Mouse (Mus musculus): ENCODE measurements around the gene Gabbr2. TPM values are rescaled to one million over a fixed set of nuclear protein-coding genes. Genes with fewer than 3 reads are reported as not detected.

The Gabbr2 gene
- polyA plus RNA-seq, 1 experiment from 2014 or later = 0.04 TPM

DNA sequence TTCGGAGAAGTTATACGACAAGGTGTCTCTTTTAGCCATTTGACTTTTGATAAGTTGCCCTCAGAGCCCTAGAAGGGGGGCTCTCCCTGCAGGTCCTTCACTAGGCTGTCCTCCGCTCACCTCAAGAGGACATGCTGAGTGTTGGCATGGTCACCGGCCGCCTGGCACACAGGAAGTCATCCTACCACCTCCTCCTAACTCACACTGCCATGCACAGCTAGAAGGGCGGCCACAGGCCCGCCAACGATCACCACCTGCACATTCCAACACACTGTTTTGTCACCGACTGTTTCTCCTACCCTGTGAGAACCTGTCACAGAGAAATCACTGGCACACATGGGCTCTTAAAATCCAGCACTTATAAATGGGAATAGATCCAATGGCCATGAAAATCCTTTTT is 108.1 kb downstream of the Gabbr2 start:
- H3K9me3 ChIP-seq (replicated peaks) = no peaks in the 10 kb centered on the region
- 37% methylated on average over 9 of the region's 9 CpGs for WGBS
- no peak overlapping the region for H3K27ac ChIP-seq
- no peaks in the 10 kb centered on the region for H3K36me3 ChIP-seq
- no peak for ATAC-seq (replicated peaks; ENCODE audit: insufficient number of reproducible peaks, insufficient read depth, low FRiP score, low read depth)
- H3K4me1 ChIP-seq (replicated peaks) = peaks cover 16% of the 10 kb centered on the region
- H3K27me3 ChIP-seq = peaks cover 5% of the 10 kb centered on the region; the same call in 1 of the 2 replicates
- H3K4me3 ChIP-seq = no peak overlapping the region
- 0 out of 2 replicates have a peak overlapping the region, but pooled peaks have one; percentile 2 for H3K4me2 ChIP-seq
- no peak overlapping the region for H3K9ac ChIP-seq

DNA sequence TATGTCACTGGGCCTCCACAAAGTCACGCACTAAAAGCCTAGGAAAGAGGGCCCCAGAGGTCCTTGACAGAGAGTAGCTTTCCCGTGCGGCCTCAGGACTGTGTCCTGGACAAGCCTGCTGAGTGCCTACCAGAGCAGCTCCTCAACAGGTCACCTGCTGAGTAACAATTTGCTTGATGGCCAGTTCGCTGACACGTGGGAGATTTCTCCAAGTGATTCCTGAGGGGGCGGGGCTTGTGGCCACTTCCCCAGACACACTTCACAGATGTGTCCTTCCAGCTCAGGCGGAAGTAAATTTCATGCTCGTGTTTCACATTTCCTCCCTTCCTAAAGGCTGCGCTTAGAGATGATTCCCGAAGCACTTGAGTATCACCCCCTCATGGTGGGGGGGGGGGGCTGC is 108.6 kb downstream of the Gabbr2 start:
- Histone ChIP-seq H3K4me1 (replicated peaks) (peaks cover 16% of the 10 kb centered on the region), H3K9me3 (replicated peaks) (no peaks in the 10 kb centered on the region), H3K36me3 (no peaks in the 10 kb centered on the region), H3K4me2 (0 out of 2 replicates have a peak overlapping the region, but pooled peaks have one; percentile 2), H3K27me3 (peaks cover 5% of the 10 kb centered on the region; the same call in 1 of the 2 replicates), H3K27ac (no peak overlapping the region), H3K4me3 (no peak overlapping the region), H3K9ac (no peak overlapping the region)
- no peak for ATAC-seq (replicated peaks; ENCODE audit: insufficient number of reproducible peaks, insufficient read depth, low FRiP score, low read depth)
- 34% methylated on average over 10 of the region's 10 CpGs for WGBS

DNA sequence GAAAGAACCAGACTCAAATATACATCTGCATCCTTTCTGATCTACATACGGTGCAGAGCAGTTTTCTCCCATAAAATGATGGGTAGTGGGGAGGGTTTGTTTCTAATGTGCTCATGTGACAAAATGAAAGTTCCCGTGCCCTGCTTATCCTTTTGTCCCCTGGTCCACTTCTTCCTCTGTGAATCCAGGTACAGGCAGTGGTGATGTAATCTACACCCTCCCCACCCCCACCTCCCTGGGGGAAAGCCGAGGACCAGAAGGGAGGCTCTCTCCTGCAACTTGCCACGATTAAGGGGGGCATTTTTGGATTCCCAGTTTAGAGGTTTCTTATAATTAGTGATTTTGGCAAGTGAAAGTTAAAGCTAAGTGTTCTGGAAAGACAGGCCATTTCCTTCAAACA is 110.4 kb downstream of the Gabbr2 start:
- WGBS = 55% methylated on average over 4 of the region's 4 CpGs
- Histone ChIP-seq H3K4me1 (replicated peaks) (peaks cover 16% of the 10 kb centered on the region), H3K4me2 (no peak overlapping the region), H3K9me3 (replicated peaks) (no peaks in the 10 kb centered on the region), H3K4me3 (no peak overlapping the region), H3K9ac (no peak overlapping the region), H3K27me3 (peaks cover 5% of the 10 kb centered on the region; the same call in 1 of the 2 replicates), H3K27ac (no peak overlapping the region), H3K36me3 (no peaks in the 10 kb centered on the region)
- ATAC-seq (replicated peaks; ENCODE audit: insufficient number of reproducible peaks, insufficient read depth, low FRiP score, low read depth) = no peak

DNA sequence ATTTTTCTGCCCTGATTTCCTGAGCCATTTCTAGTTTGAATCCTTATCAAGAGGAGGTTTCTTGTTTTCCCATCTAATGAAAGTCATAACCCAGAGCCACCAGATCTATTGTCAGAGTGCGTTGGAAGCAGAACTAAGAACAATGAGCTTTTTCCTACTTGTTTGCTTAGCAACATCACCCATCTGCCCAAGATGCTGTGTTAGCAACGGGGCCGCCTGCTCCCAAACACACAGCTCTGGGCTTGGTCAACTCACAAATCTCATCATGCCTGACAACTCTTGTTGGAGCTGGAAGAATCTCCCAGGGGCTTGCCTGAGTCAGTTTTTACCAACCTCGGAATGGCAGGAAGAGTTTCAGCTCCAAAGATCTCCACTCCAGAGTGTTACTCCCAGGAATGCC is 111.7 kb downstream of the Gabbr2 start:
- Histone ChIP-seq H3K27ac (no peak overlapping the region), H3K27me3 (peaks cover 5% of the 10 kb centered on the region; the same call in 1 of the 2 replicates), H3K9ac (no peak overlapping the region), H3K4me3 (no peak overlapping the region), H3K36me3 (no peaks in the 10 kb centered on the region), H3K4me1 (replicated peaks) (peaks cover 16% of the 10 kb centered on the region), H3K4me2 (no peak overlapping the region), H3K9me3 (replicated peaks) (no peaks in the 10 kb centered on the region)
- no peak for ATAC-seq (replicated peaks; ENCODE audit: insufficient number of reproducible peaks, insufficient read depth, low FRiP score, low read depth)
- WGBS = 44% methylated on average over 4 of the region's 4 CpGs

DNA sequence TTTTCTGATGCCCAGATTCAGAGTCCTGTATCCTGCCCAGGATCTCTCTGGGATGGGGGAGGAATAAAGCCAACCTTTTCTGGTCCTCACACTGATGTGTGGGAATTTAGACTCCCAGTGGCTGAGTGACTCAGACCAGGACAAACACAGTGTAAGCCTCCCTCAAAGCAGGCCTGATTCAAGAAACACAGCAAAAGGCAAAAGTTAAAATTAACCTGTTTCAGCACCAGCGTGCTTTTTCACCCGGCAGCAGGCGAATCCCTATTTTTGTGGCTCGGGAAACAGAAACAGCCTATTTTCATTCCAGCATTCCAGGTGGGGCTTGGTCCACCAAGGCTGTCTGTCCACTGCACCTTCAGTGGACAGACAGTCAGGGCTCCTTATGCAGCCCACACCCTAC is 118.9 kb downstream of the Gabbr2 start:
- peaks cover 22% of the 10 kb centered on the region for H3K27me3 ChIP-seq

DNA sequence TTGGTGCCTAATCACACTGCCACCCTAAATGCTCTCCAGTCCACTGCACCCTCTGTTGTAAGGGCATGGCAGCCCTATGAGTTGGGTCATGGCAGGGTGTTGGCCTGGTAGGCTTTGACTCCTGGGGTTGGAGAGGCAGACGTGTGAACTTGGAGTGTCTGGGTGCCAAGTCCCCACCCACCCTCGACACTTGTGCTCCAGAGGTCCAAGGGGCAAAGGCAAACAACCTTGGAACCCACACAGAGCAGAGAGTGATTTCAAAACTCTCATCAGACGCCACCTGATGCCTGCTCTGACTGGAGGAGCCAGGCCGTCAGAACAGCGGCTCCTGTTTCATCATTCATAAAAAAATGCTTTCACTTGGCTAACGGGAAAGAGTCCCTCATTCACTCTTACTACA is 121.5 kb downstream of the Gabbr2 start:
- H3K4me1 ChIP-seq (replicated peaks) = no peaks in the 10 kb centered on the region; the same call in 1 of the 2 replicates
- H3K4me2 ChIP-seq = no peak overlapping the region
- H3K27ac ChIP-seq = no peak overlapping the region
- no peak overlapping the region for H3K9ac ChIP-seq
- 48% methylated on average over 6 of the region's 6 CpGs for WGBS
- H3K4me3 ChIP-seq = no peak overlapping the region
- H3K36me3 ChIP-seq = no peaks in the 10 kb centered on the region
- no peaks in the 10 kb centered on the region for H3K9me3 ChIP-seq (replicated peaks)
- ATAC-seq (replicated peaks; ENCODE audit: insufficient number of reproducible peaks, insufficient read depth, low FRiP score, low read depth) = no peak
- H3K27me3 ChIP-seq = peaks cover 22% of the 10 kb centered on the region

More for the DNA sequence above, 118.9 kb downstream of the Gabbr2 start:
- Histone ChIP-seq H3K36me3 (no peaks in the 10 kb centered on the region), H3K27ac (no peak overlapping the region), H3K4me3 (no peak overlapping the region), H3K9me3 (replicated peaks) (no peaks in the 10 kb centered on the region), H3K9ac (no peak overlapping the region), H3K4me2 (no peak overlapping the region), H3K4me1 (replicated peaks) (no peaks in the 10 kb centered on the region)
- no peak for ATAC-seq (replicated peaks; ENCODE audit: insufficient number of reproducible peaks, insufficient read depth, low FRiP score, low read depth)
- 81% methylated on average over 4 of the region's 4 CpGs for WGBS

DNA sequence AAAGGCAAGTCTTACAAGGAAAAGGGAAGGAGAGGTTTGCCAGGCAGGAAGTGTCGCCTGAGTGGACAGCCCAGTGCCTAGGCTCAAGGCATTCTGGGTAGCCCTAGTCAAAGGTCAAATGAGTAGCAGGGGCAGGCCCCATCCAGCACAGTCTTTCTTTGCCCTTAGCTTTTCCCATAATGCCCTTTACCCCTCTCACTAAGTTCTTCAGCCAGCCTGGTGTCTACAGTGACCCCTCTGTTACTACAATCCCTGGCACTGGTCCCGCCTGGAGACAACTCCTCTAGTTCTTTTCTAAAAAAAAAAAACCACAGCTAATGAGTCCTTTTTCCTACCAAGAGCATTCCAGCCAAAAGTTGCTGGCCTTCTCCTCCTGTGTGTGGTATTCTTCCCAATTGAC is 122.3 kb downstream of the Gabbr2 start:
- WGBS = 84% methylated on average over 2 of the region's 2 CpGs
- Histone ChIP-seq H3K4me2 (no peak overlapping the region), H3K9ac (no peak overlapping the region), H3K27me3 (peaks cover 22% of the 10 kb centered on the region), H3K27ac (no peak overlapping the region), H3K9me3 (replicated peaks) (no peaks in the 10 kb centered on the region), H3K4me1 (replicated peaks) (no peaks in the 10 kb centered on the region; the same call in 1 of the 2 replicates), H3K36me3 (no peaks in the 10 kb centered on the region), H3K4me3 (no peak overlapping the region)
- no peak for ATAC-seq (replicated peaks; ENCODE audit: insufficient number of reproducible peaks, insufficient read depth, low FRiP score, low read depth)

DNA sequence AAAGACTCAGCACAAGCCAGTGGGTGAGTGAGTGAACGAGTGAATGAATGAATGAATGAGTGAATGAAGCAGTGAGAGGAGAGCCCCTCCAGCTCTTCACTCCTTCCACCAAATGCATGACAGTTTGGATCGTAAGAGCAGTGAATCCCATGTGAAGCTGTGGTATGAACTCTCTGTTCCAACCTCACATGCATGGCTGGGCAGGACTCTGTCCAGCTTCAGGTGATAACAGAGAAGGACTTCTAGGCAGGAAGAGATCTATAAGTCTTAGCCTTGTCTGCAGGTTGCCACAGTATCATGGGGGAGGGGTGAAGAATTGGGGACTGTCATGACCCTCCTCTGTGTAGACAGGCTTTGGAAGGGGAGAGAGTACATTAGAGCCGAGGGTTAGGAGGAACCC is 122.8 kb downstream of the Gabbr2 start:
- H3K27ac ChIP-seq = no peak overlapping the region
- H3K4me1 ChIP-seq (replicated peaks) = peaks cover under 1% of the 10 kb centered on the region; the same call in 1 of the 2 replicates
- H3K27me3 ChIP-seq = peaks cover 22% of the 10 kb centered on the region
- WGBS = 80% methylated on average over 3 of the region's 3 CpGs
- H3K9me3 ChIP-seq (replicated peaks) = no peaks in the 10 kb centered on the region
- no peak for ATAC-seq (replicated peaks; ENCODE audit: insufficient number of reproducible peaks, insufficient read depth, low FRiP score, low read depth)
- H3K4me2 ChIP-seq = no peak overlapping the region
- H3K9ac ChIP-seq = no peak overlapping the region
- H3K4me3 ChIP-seq = no peak overlapping the region
- no peaks in the 10 kb centered on the region for H3K36me3 ChIP-seq

DNA sequence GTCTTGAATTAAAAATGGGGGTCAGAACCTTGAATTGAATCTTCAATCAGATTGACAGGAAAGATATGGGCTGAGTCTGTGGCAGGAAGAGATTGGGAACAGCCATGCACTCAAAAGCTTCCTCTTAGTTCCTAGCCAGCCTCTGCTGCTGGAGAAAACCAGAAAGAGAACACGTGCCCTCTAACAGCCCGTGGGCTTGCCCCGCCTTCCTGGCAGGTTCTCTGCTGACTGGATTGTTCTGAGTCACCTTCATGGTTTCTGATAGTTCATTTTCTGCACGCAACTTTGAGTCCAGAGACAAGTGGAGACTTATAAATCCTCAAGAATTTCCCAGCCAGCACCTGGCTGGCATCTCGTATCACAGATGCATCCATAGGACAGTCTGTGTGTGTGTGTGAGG is 123.5 kb downstream of the Gabbr2 start:
- H3K27me3 ChIP-seq = peaks cover 19% of the 10 kb centered on the region
- H3K4me1 ChIP-seq (replicated peaks) = peaks cover 3% of the 10 kb centered on the region; the same call in 1 of the 2 replicates
- no peak overlapping the region for H3K9ac ChIP-seq
- H3K27ac ChIP-seq = no peak overlapping the region
- H3K36me3 ChIP-seq = no peaks in the 10 kb centered on the region
- no peak overlapping the region for H3K4me2 ChIP-seq
- no peaks in the 10 kb centered on the region for H3K9me3 ChIP-seq (replicated peaks)
- no peak for ATAC-seq (replicated peaks; ENCODE audit: insufficient number of reproducible peaks, insufficient read depth, low FRiP score, low read depth)
- H3K4me3 ChIP-seq = no peak overlapping the region
- WGBS = 62% methylated on average over 5 of the region's 5 CpGs

DNA sequence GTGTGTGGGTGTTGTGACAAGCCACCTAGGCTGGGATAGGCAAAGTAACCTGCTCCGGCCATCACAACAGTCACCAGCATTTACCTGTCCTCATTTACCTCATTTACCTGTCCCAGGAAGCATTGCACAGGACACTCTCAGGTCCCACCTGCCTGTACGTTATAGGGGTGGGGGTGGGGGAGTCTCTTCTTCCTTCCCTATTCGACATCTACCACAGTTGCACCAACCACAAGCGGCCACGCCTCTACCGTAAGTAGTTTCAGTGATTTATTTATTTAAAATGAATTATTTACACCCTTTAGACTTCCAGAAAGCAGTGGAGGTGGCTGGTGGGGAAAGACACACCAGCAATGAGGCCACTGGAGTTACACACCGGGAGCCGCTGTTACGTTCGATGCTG is 123.9 kb downstream of the Gabbr2 start:
- Histone ChIP-seq H3K4me1 (replicated peaks) (peaks cover 3% of the 10 kb centered on the region; the same call in 1 of the 2 replicates), H3K27ac (no peak overlapping the region), H3K36me3 (no peaks in the 10 kb centered on the region), H3K4me2 (no peak overlapping the region), H3K4me3 (no peak overlapping the region), H3K27me3 (peaks cover 15% of the 10 kb centered on the region), H3K9ac (no peak overlapping the region), H3K9me3 (replicated peaks) (no peaks in the 10 kb centered on the region)
- WGBS = 75% methylated on average over 10 of the region's 10 CpGs
- ATAC-seq (replicated peaks; ENCODE audit: insufficient number of reproducible peaks, insufficient read depth, low FRiP score, low read depth) = no peak

DNA sequence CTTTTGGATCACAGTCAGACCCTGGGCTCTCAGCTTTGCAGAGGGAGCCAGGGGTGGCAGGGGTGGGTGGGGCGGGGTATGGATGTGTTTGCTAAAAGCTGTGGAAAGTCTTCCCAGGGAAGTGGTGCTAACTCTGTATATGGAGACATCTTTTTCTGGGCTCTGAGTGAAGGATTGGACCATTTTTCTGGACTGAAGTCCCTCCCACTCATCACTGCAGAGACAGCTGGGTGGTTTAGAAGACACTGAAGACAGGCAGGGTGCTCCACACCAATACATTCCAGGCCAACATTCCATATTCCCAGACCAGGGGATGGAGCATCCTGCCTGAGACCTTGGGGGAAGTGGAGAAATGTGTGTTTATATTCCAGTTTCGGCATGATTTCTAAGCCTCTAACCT is 125.6 kb downstream of the Gabbr2 start:
- ATAC-seq (replicated peaks; ENCODE audit: insufficient number of reproducible peaks, insufficient read depth, low FRiP score, low read depth) = no peak
- Histone ChIP-seq H3K4me1 (replicated peaks) (peaks cover 3% of the 10 kb centered on the region; the same call in 1 of the 2 replicates), H3K9ac (no peak overlapping the region), H3K27me3 (peaks cover 6% of the 10 kb centered on the region), H3K4me2 (no peak overlapping the region), H3K36me3 (no peaks in the 10 kb centered on the region), H3K9me3 (replicated peaks) (no peaks in the 10 kb centered on the region), H3K4me3 (no peak overlapping the region), H3K27ac (no peak overlapping the region)
- 80% methylated on average over 2 of the region's 2 CpGs for WGBS

DNA sequence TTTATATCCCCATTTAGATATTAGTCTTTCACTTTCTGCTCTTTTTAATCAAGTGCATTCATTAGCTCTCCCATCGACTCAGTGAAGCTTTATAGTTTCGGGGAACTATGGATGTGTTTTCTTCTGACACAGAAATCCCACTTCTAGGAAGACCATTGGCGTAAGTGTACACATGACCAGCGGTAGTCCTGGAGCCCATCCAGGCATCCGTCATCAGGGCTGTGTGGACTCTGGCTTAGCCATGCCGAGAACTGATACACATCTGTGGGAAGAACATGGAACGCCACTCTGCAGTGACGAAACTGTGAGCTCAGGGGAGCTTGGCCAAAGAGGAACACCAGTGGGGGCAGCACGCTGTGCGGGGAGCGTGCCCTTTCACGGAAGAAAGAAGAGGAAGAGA is 128.0 kb downstream of the Gabbr2 start:
- H3K4me2 ChIP-seq = no peak overlapping the region
- 56% methylated on average over 12 of the region's 12 CpGs for WGBS
- H3K4me1 ChIP-seq (replicated peaks) = peaks cover 12% of the 10 kb centered on the region
- H3K36me3 ChIP-seq = no peaks in the 10 kb centered on the region
- no peaks in the 10 kb centered on the region; the same call in 1 of the 2 replicates for H3K27me3 ChIP-seq
- H3K9me3 ChIP-seq (replicated peaks) = no peaks in the 10 kb centered on the region
- no peak; the same call in 1 of the 2 replicates for ATAC-seq (replicated peaks; ENCODE audit: insufficient number of reproducible peaks, insufficient read depth, low FRiP score, low read depth)
- no peak overlapping the region for H3K27ac ChIP-seq
- H3K9ac ChIP-seq = no peak overlapping the region
- no peak overlapping the region for H3K4me3 ChIP-seq

Data from heart, embryonic 15.5 days (tissue).